Mouse (Mus musculus): ENCODE measurements around the gene Gga1. TPM values are rescaled to one million over a fixed set of nuclear protein-coding genes. Genes with fewer than 3 reads are reported as not detected.

Gene Gga1
- 56.5 and 68.1 TPM in 2 replicates for polyA plus RNA-seq (2012; rRNA removed)

DNA sequence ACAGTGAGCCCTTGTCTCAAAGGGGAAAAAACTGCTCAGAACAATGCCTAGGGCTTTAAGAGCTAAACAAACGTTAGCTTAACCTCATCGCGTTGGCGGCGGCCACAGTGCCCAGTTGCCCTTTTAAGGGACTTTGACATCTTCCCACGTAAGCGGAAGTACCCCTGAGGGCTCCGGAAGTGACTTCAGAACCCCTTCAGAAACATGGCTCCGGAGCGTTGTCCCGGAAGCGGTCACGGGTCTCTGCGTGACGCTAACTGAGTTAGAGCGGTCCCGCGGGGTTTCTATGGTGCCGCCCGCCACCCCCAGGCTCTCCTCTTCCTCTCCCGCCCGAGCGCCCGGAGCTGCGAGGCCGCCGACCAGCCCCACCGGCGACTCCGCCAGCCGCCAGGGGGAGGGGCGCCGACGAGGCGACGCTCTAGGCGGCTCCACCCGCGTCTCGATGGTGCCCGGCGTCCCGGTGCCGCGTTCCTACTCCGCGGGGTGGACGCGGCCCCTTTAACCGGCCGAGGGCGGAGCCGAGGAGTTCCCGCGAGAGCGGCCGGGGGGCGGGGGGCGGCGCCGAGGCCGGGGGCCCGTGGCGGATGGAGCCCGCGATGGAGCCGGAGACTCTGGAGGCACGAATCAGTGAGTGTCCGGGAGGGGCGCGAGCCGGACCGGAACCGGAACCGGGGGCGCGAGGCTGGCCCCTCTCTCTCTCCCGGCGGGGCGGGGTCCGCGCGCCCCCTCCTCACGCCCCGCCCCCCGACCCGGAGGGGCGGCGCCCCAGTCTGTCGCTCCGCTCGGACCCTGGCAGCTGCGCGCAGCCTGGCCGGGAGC, at the start of gene Gga1:
Gene Gga1 (plus strand): TSS at position 200 of the 819 bp plus-strand sequence.
- H3K27me3 ChIP-seq (replicated peaks; ENCODE audit: control insufficient read depth, insufficient read depth, low read length), result no peaks in the 10 kb centered on the region
- peak within 1 kb of the TSS; percentile 56 for H3K4me3 ChIP-seq (ENCODE audit: insufficient read depth, low read depth, low read length)
- TF ChIP-seq CTCF (conservative IDR thresholded peaks at IDR 0.05; ENCODE audit: insufficient read depth, insufficient read length, low read depth, low read length) (no peak), POLR2A (IDR thresholded peaks at IDR 0.05; ENCODE audit: low read depth, low read length) (peak; percentile 63)
- peaks cover 4% of the 10 kb centered on the region; the same call in 1 of the 2 replicates for H3K4me1 ChIP-seq (ENCODE audit: control insufficient read depth, insufficient read depth, low read length)
- peak within 1 kb of the TSS; percentile 97 for H3K27ac ChIP-seq (ENCODE audit: insufficient read depth, low read depth, low read length)
- WGBS, result under 1% methylated on average over 86 of the region's 95 CpGs
- no peaks in the 10 kb centered on the region for H3K36me3 ChIP-seq (ENCODE audit: control insufficient read depth, insufficient read depth, low read length)
- peak; percentile 98 for DNase-seq

DNA sequence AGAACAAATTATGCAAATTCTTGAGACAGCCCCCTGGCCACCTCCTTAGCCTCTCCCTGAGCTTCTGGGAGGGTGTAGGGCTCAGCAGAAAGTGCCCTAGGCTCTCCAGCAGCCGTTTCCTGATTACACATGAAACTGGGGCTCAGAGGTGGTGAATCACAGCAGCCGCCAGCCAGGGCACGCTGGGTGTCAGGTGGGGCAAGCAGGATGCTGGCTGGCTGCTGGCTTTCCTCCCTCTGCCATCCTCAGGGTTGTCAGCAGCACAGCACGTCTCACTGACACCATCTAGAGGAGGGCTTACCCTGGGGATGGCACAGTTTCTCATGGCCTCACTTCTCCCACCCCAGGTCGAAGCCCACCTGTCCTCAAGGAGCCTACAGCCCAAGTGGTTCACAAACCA, 48.7 kb upstream of the Gga1 start:
- TF ChIP-seq CTCF (conservative IDR thresholded peaks at IDR 0.05; ENCODE audit: insufficient read depth, insufficient read length, low read depth, low read length), result no peak
- TF ChIP-seq POLR2A (IDR thresholded peaks at IDR 0.05; ENCODE audit: low read depth, low read length), result no peak

DNA sequence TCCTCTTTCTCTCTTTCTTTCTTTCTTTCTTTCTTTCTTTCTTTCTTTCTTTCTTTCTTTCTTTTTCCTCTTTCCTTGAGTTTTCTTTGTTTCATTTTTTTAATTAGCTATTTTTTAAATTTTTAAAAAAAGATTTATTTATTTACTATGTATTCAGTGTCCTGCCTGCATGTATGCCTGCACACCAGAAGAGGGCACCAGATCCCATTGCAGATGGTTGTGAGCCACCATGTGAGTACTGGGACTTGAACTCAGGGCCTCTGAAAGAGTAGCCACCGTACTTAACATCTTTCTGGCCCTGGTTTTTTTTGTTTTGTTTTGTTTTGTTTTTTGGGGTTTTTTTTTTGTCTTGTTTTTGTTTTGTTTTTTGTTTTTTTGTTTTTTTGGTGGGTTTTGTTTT, 47.4 kb upstream of the Gga1 start:
- no peak for DNase-seq
- no peaks in the 10 kb centered on the region for H3K36me3 ChIP-seq (ENCODE audit: control insufficient read depth, insufficient read depth, low read length)
- peaks cover 16% of the 10 kb centered on the region for H3K4me1 ChIP-seq (ENCODE audit: control insufficient read depth, insufficient read depth, low read length)
- TF ChIP-seq CTCF (conservative IDR thresholded peaks at IDR 0.05; ENCODE audit: insufficient read depth, insufficient read length, low read depth, low read length), result peak; percentile 46
- TF ChIP-seq POLR2A (IDR thresholded peaks at IDR 0.05; ENCODE audit: low read depth, low read length), result no peak
- WGBS, result 98% methylated on average over 1 of the region's 1 CpGs
- H3K27ac ChIP-seq (ENCODE audit: insufficient read depth, low read depth, low read length), result no peak overlapping the region
- no peak overlapping the region for H3K4me3 ChIP-seq (ENCODE audit: insufficient read depth, low read depth, low read length)
- H3K27me3 ChIP-seq (replicated peaks; ENCODE audit: control insufficient read depth, insufficient read depth, low read length), result no peaks in the 10 kb centered on the region

More for the DNA sequence above, 48.7 kb upstream of the Gga1 start:
- WGBS, result 42% methylated on average over 5 of the region's 5 CpGs
- H3K27ac ChIP-seq (ENCODE audit: insufficient read depth, low read depth, low read length), result no peak overlapping the region
- no peaks in the 10 kb centered on the region for H3K36me3 ChIP-seq (ENCODE audit: control insufficient read depth, insufficient read depth, low read length)
- peak; percentile 5 for DNase-seq
- H3K4me3 ChIP-seq (ENCODE audit: insufficient read depth, low read depth, low read length), result no peak overlapping the region
- H3K27me3 ChIP-seq (replicated peaks; ENCODE audit: control insufficient read depth, insufficient read depth, low read length), result no peaks in the 10 kb centered on the region
- peaks cover 10% of the 10 kb centered on the region for H3K4me1 ChIP-seq (ENCODE audit: control insufficient read depth, insufficient read depth, low read length)

- no peaks in the 10 kb centered on the region for H3K36me3 ChIP-seq (ENCODE audit: control insufficient read depth, insufficient read depth, low read length)
- WGBS, result 38% methylated on average over 10 of the region's 10 CpGs
- no peaks in the 10 kb centered on the region for H3K27me3 ChIP-seq (replicated peaks; ENCODE audit: control insufficient read depth, insufficient read depth, low read length)
- DNase-seq, result peak; percentile 54
- H3K27ac ChIP-seq (ENCODE audit: insufficient read depth, low read depth, low read length), result peak overlapping the region; percentile 96
- H3K4me1 ChIP-seq (ENCODE audit: control insufficient read depth, insufficient read depth, low read length), result peaks cover 22% of the 10 kb centered on the region
- no peak overlapping the region for H3K4me3 ChIP-seq (ENCODE audit: insufficient read depth, low read depth, low read length)
- 0 out of 2 replicates have a peak, but pooled peaks have one; percentile 5 for TF ChIP-seq CTCF (conservative IDR thresholded peaks at IDR 0.05; ENCODE audit: insufficient read depth, insufficient read length, low read depth, low read length)
- no peak for TF ChIP-seq POLR2A (IDR thresholded peaks at IDR 0.05; ENCODE audit: low read depth, low read length)
These were observed 46.0 kb upstream of the Gga1 start for GRCm38 (mm10) chr15:78830742-78831719.

DNA sequence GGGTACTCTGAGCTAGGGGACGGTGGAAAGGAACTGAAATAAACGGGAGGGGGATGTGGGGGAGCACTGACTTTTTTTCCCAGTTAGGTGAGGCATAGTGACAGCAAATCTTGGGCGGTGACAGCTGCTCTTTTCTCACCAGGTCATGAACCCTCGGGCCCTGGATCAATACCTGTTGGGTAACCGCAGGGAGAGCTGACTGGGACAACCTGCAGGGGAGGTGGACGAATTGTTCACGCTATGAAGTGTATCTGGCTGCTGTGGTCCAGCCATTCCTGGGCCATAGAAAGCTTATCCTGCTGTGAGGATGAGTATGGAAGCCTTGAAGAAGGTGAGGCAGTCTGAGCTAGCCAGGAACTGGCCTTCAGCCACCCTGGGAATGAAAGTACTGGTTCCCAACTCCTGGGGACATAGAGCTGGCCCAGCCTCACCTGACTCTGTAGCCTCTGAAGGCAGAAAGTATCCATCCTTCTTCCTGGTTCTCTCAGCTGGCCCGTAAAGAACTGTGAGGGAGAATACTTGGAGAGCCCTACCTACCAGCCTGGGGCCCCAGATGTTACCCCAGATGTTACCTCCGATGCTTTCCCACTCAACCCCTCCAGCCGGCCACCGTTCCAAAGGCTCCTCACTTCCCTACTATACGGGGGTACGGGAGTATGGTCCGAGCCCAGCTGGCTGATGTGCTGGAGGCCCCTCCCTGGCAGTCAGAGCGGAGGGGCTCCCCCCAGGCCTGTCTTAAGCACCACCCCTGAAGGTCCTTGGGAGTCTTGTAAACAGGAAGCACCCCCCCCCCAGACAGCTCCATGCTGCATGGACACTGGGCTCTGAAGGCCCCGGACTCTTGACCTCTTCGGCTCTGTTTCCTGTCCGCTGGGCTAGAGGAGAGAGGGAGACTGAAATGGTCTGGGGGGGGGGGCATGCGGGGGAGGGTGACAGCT, 45.0 kb upstream of the Gga1 start:
- Histone ChIP-seq H3K27me3 (replicated peaks; ENCODE audit: control insufficient read depth, insufficient read depth, low read length) (no peaks in the 10 kb centered on the region), H3K36me3 (ENCODE audit: control insufficient read depth, insufficient read depth, low read length) (no peaks in the 10 kb centered on the region), H3K27ac (ENCODE audit: insufficient read depth, low read depth, low read length) (peak overlapping the region; percentile 96), H3K4me3 (ENCODE audit: insufficient read depth, low read depth, low read length) (peak overlapping the region; percentile 42), H3K4me1 (ENCODE audit: control insufficient read depth, insufficient read depth, low read length) (peaks cover 19% of the 10 kb centered on the region)
- peak; percentile 89 for DNase-seq
- TF ChIP-seq POLR2A (IDR thresholded peaks at IDR 0.05; ENCODE audit: low read depth, low read length), result no peak
- 47% methylated on average over 19 of the region's 19 CpGs for WGBS

DNA sequence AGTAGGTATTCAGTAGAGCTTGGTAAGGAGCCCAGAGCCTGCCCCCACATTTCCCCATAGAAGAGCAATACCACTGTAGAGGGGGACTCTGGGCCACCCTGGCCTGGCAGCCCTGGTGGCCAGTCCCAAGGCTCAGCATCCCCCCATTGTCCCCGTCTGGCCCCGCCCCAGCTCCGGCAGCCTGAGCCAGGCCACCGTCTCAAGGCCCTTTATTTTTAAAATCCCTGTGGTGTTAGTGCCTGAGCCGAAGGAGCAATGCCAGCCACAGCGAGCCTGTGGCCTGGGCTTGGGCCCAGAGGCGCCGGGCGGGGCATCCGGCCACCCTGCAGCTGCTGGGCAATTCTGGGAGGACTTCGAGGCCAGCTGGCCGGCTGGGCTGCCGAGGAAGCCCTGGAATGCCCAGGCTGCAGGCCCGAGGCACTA, 44.3 kb upstream of the Gga1 start:
- Histone ChIP-seq H3K4me3 (ENCODE audit: insufficient read depth, low read depth, low read length) (no peak overlapping the region), H3K4me1 (ENCODE audit: control insufficient read depth, insufficient read depth, low read length) (peaks cover 19% of the 10 kb centered on the region), H3K36me3 (ENCODE audit: control insufficient read depth, insufficient read depth, low read length) (no peaks in the 10 kb centered on the region), H3K27me3 (replicated peaks; ENCODE audit: control insufficient read depth, insufficient read depth, low read length) (no peaks in the 10 kb centered on the region), H3K27ac (ENCODE audit: insufficient read depth, low read depth, low read length) (peak overlapping the region; percentile 96)
- whole genome bisulfite sequencing, result 23% methylated on average over 14 of the region's 14 CpGs
- DNase-seq, result peak; percentile 90
- TF ChIP-seq POLR2A (IDR thresholded peaks at IDR 0.05; ENCODE audit: low read depth, low read length) (no peak), CTCF (conservative IDR thresholded peaks at IDR 0.05; ENCODE audit: insufficient read depth, insufficient read length, low read depth, low read length) (no peak)

Data from kidney, adult 2 months (tissue).